Mouse (Mus musculus): ENCODE results near the gene Scrn2.

- no peak for TF ChIP-seq CTCF (IDR thresholded peaks at IDR 0.05; ENCODE audit: insufficient read depth, low read depth, low read length)
- TF ChIP-seq POLR2A (IDR thresholded peaks at IDR 0.05; ENCODE audit: insufficient read depth, low read depth, low read length): no peak
Measured at GRCm38 (mm10) chr11:97063274-97063920, 33.7 kb downstream of the Scrn2 start.

Measured in olfactory bulb, adult 2 months (tissue).